Comparison of ENCODE assay signal across 19 mouse cellular contexts in the genomic region with DNA sequence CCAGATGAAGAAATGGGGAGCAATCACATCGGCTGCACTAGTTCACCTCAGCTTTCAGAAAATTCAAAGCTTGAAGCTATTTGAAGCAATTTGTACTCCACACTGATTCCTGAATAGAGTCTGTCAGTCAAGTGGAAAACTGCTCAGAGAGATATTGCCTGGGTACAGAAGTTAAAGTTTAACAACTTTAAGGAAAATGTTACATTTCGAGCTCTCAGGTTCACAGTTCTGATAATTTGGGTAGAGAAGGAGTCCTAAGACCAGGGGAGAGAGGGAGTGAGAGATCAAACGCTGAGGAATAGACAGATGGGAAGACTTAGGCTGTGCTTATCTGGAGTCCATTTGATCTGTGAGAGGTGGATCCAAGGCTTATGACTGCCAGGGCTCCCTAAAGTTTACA. TPM values are rescaled to one million over a fixed set of nuclear protein-coding genes. Genes with fewer than 3 reads are reported as not detected.
"Had no signal": no experiment of that assay in that cellular context is flagged by ENCODE, and none has a peak within 500 bp of the region (broad histone marks: within the 10 kb centered on the region; RNA-seq: fewer than 3 reads in every experiment).

No protein-coding gene starts in this region.

- H3K9me3 ChIP-seq: hindbrain, embryonic 15.5 days; limb, embryonic 12.5 days; liver, embryonic 13.5 days had no signal

- H3K36me3 ChIP-seq: hindbrain, embryonic 15.5 days; limb, embryonic 12.5 days; liver, embryonic 13.5 days; midbrain, embryonic 10.5 days; neural tube, embryonic 15.5 days had no signal

- ATAC-seq: lung, postnatal 0 days had no signal

- H3K27me3 ChIP-seq: hindbrain, embryonic 15.5 days; limb, embryonic 12.5 days; liver, embryonic 13.5 days; neural tube, embryonic 15.5 days had no signal

- H3K27ac ChIP-seq: hindbrain, embryonic 15.5 days; layer of hippocampus, adult 2 months; limb, embryonic 12.5 days; liver, embryonic 13.5 days; midbrain, embryonic 10.5 days; neural tube, embryonic 15.5 days; stomach, postnatal 0 days had no signal

- H3K4me2 ChIP-seq: hindbrain, embryonic 15.5 days; limb, embryonic 12.5 days; liver, embryonic 13.5 days; neural tube, embryonic 15.5 days had no signal

- DNase-seq: liver, embryonic 13.5 days; lung, adult 2 months; lung, postnatal 36 days; midbrain, embryonic 14.5 days; right cerebral cortex, adult 18-20 months; right cerebral cortex, postnatal 25 days; thymus, postnatal 4 days had no signal

- H3K4me3 ChIP-seq: hindbrain, embryonic 15.5 days; layer of hippocampus, adult 2 months; limb, embryonic 12.5 days; liver, embryonic 13.5 days; midbrain, embryonic 10.5 days; myocyte; neural tube, embryonic 15.5 days had no signal

- H3K9ac ChIP-seq: hindbrain, embryonic 15.5 days; limb, embryonic 12.5 days; liver, embryonic 13.5 days; neural tube, embryonic 15.5 days had no signal

- H3K4me1 ChIP-seq: hindbrain, embryonic 15.5 days; limb, embryonic 12.5 days; liver, embryonic 13.5 days; midbrain, embryonic 10.5 days; neural tube, embryonic 15.5 days had no signal

RNA-seq across cellular contexts. Expression of gene Slc22a29, which starts 46.6 kb away (rescaled TPM):
- total RNA-seq: layer of hippocampus, adult 2 months; layer of hippocampus, postnatal 10 days; left cerebral cortex, postnatal 36 days; megakaryocyte progenitor cell, adult 5-6 weeks had no signal
- polyA plus RNA-seq: hindbrain, embryonic 15.5 days; limb, embryonic 12.5 days; liver, embryonic 13.5 days; lung, adult 2 months; lung, postnatal 0 days; midbrain, embryonic 10.5 days; myocyte; neural tube, embryonic 11.5 days; neural tube, embryonic 15.5 days had no signal
